Mouse (Mus musculus) spleen, adult 2 months (tissue): ENCODE measurements around the gene Telo2.

Experiments
- CTCF ChIP-seq: fragments of 200-500 bp; IDR thresholded peaks from 2 replicates; pipeline ENCODE4 v1.5.1; 2011; ENCODE audit warnings: mild to moderate bottlenecking, inconsistent platforms; ENCODE audit not compliant: insufficient read depth, insufficient read length, insufficient replicate concordance; ENCODE audit errors: extremely low read depth
- POLR2A ChIP-seq: fragments of 200-500 bp; IDR thresholded peaks from 2 replicates; pipeline ENCODE4 v1.6.1; 2011; ENCODE audit warnings: low read depth, low read length, inconsistent platforms

DNA sequence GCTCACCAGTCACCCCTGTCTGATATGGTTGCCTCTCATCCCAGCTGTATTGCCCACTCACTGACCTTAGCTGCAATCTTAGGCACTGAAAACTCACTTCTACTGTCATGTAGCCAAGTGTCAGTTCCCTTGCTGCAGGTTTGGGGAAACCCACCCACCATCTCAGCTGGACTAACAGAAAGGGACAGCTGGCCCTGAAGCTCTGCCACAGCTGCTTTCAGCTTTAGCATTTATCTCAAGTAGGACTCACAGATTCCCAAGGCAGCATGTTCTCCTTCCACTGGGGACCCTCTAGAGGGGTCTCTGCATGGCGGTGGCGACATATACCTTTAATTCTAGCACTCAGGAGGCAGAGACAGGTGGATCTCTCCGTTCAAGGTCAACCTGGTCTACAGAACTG is 49.0 kb upstream of the Telo2 start:
- TF ChIP-seq POLR2A (no peak), CTCF (no peak)
